In genomic region chr3:30153923-30154331, GRCm38 (mm10) we compare ENCODE assay signal across 15 mouse cellular contexts.
DNase-seq lines count a peak whose midpoint lies in the region; ATAC-seq and TF ChIP-seq lines count a peak whose summit lies in the region.
"Had no signal": no experiment of that assay in that cellular context is flagged by ENCODE, and none has a peak within 500 bp of the region (broad histone marks: within the 10 kb centered on the region; RNA-seq: fewer than 3 reads in every experiment).

No protein-coding gene starts in this region.

- H3K4me2 ChIP-seq in forebrain, embryonic 16.5 days (ENCODE audit: low read length), result no peak overlapping the region
- no peak overlapping the region for H3K4me2 ChIP-seq in midbrain, postnatal 0 days (ENCODE audit: low read depth, low read length, poor library complexity, severe bottlenecking)
- H3K4me2 ChIP-seq: heart, embryonic 15.5 days; limb, embryonic 13.5 days had no signal

- ATAC-seq in forebrain, embryonic 16.5 days, result peak; percentile 79
- ATAC-seq in midbrain, postnatal 0 days (ENCODE audit: low FRiP score), result no peak
- ATAC-seq: inflammation-experienced regulatory T-cells, adult 6 months had no signal

- no peaks in the 10 kb centered on the region for H3K36me3 ChIP-seq in forebrain, embryonic 16.5 days (ENCODE audit: control insufficient read depth, insufficient read depth)
- no peaks in the 10 kb centered on the region for H3K36me3 ChIP-seq in midbrain, postnatal 0 days (ENCODE audit: insufficient read depth, low read length)
- H3K36me3 ChIP-seq: heart, embryonic 15.5 days; limb, embryonic 13.5 days had no signal

- peaks cover 8% of the 10 kb centered on the region for H3K4me1 ChIP-seq in forebrain, embryonic 16.5 days (replicated peaks; ENCODE audit: control insufficient read depth, insufficient read depth, low read length)
- H3K4me1 ChIP-seq in midbrain, postnatal 0 days (ENCODE audit: insufficient read depth, low read length), result no peaks in the 10 kb centered on the region

- no peak overlapping the region for H3K9ac ChIP-seq in forebrain, embryonic 16.5 days (replicated peaks; ENCODE audit: low read depth, low read length)
- H3K9ac ChIP-seq in midbrain, postnatal 0 days (replicated peaks; ENCODE audit: low read length, poor library complexity, severe bottlenecking), result no peak overlapping the region
- H3K9ac ChIP-seq: heart, embryonic 15.5 days; limb, embryonic 13.5 days had no signal

- no peak overlapping the region for H3K4me3 ChIP-seq in forebrain, embryonic 16.5 days (replicated peaks; ENCODE audit: low read length)
- no peak overlapping the region for H3K4me3 ChIP-seq in midbrain, postnatal 0 days (ENCODE audit: low read depth, low read length)
- H3K4me3 ChIP-seq: heart, embryonic 15.5 days; limb, embryonic 13.5 days had no signal

- 10% methylated on average over 3 of the region's 3 CpGs for whole genome bisulfite sequencing in forebrain, embryonic 16.5 days
- WGBS in midbrain, postnatal 0 days, result 44% methylated on average over 3 of the region's 3 CpGs

- intact Hi-C loops in left cerebral cortex, postnatal 25 days (cut with DNase I), result no loop called here

- no peak overlapping the region for H3K27ac ChIP-seq in forebrain, embryonic 16.5 days (ENCODE audit: low read length)
- no peak overlapping the region for H3K27ac ChIP-seq in midbrain, postnatal 0 days (ENCODE audit: low read depth, low read length)
- H3K27ac ChIP-seq: heart, embryonic 15.5 days; limb, embryonic 13.5 days had no signal

- H3K9me3 ChIP-seq in forebrain, embryonic 16.5 days (ENCODE audit: control insufficient read depth, low read length), result no peaks in the 10 kb centered on the region
- H3K9me3 ChIP-seq in midbrain, postnatal 0 days (ENCODE audit: low read length), result no peaks in the 10 kb centered on the region
- H3K9me3 ChIP-seq: heart, embryonic 15.5 days; limb, embryonic 13.5 days had no signal

- DNase-seq in heart, adult 11 months, result peak; percentile 42
- DNase-seq in heart, postnatal 4 days, result no peak
- peak; percentile 89 for DNase-seq in Muller cell, postnatal 12 days (ENCODE audit: inconsistent ontology term)
- DNase-seq in midbrain, postnatal 0 days (ENCODE audit: low spot score), result peak; percentile 12
- DNase-seq in adrenal gland, adult 18-20 months (ENCODE audit: low spot score in 2 of 2), result no peak
- DNase-seq in cerebellum, adult 18-20 months, result no peak
- DNase-seq in left cerebral cortex, postnatal 25 days (ENCODE audit: low spot score in 2 of 2), result no peak
- DNase-seq: adrenal gland, postnatal 14 days; layer of hippocampus, postnatal 36 days; lung, postnatal 36 days; thymus, postnatal 4 days had no signal

- H3K27me3 ChIP-seq in forebrain, embryonic 16.5 days (replicated peaks; ENCODE audit: control insufficient read depth, insufficient read depth, low read length), result peaks cover 25% of the 10 kb centered on the region
- no peaks in the 10 kb centered on the region for H3K27me3 ChIP-seq in midbrain, postnatal 0 days (ENCODE audit: insufficient read depth, low read length)
- H3K27me3 ChIP-seq: heart, embryonic 15.5 days; limb, embryonic 13.5 days had no signal

- TF ChIP-seq CTCF in midbrain, postnatal 0 days (IDR thresholded peaks at IDR 0.05), result no peak

Comparison
In these comparisons a context has a peak if more than half of its experiments do, and no peak if none do; other contexts are left out.
1. DNase-seq: peak in heart, adult 11 months (single experiment), Muller cell, postnatal 12 days (single experiment) and midbrain, postnatal 0 days (single experiment); none in heart, postnatal 4 days (single experiment), adrenal gland, adult 18-20 months (0 of 2), cerebellum, adult 18-20 months (0 of 2) and left cerebral cortex, postnatal 25 days (0 of 2).